Mouse (Mus musculus): Measurements from ENCODE around the gene Adora1. TPM values are rescaled to one million over a fixed set of nuclear protein-coding genes. Genes with fewer than 3 reads are reported as not detected.

Adora1 gene
- polyA plus RNA-seq, 1 experiment from 2014 or later, result 0.84 TPM

GRCm38 (mm10) chr1:134154121-134154520, 81.1 kb downstream of the Adora1 start:
- WGBS, result 86% methylated on average over 3 of the region's 3 CpGs
- ATAC-seq (replicated peaks; ENCODE audit: low FRiP score) (no peak), DNase-seq (ENCODE audit: low spot score) (no peak)
- H3K9ac ChIP-seq (ENCODE audit: low read length), result no peak overlapping the region
- H3K4me3 ChIP-seq (ENCODE audit: low read depth, low read length), result no peak overlapping the region
- no peaks in the 10 kb centered on the region for H3K4me1 ChIP-seq (replicated peaks; ENCODE audit: control insufficient read depth, insufficient read depth, low read length)
- no peak overlapping the region for H3K27ac ChIP-seq (ENCODE audit: low read depth, low read length)
- no peaks in the 10 kb centered on the region; the same call in 1 of the 2 replicates for H3K9me3 ChIP-seq (ENCODE audit: control insufficient read depth, low read length)
- no peaks in the 10 kb centered on the region for H3K27me3 ChIP-seq (ENCODE audit: control insufficient read depth, insufficient read depth, low read length)
- no peaks in the 10 kb centered on the region for H3K36me3 ChIP-seq (ENCODE audit: control insufficient read depth, insufficient read depth, low read length)
- H3K4me2 ChIP-seq (ENCODE audit: low read depth, low read length, severe bottlenecking), result no peak overlapping the region

- Histone ChIP-seq H3K4me3 (ENCODE audit: low read depth, low read length) (no peak overlapping the region), H3K4me1 (replicated peaks; ENCODE audit: control insufficient read depth, insufficient read depth, low read length) (no peaks in the 10 kb centered on the region), H3K36me3 (ENCODE audit: control insufficient read depth, insufficient read depth, low read length) (no peaks in the 10 kb centered on the region), H3K9me3 (ENCODE audit: control insufficient read depth, low read length) (no peaks in the 10 kb centered on the region; the same call in 1 of the 2 replicates), H3K27ac (ENCODE audit: low read depth, low read length) (no peak overlapping the region), H3K9ac (ENCODE audit: low read length) (no peak overlapping the region), H3K4me2 (ENCODE audit: low read depth, low read length, severe bottlenecking) (no peak overlapping the region), H3K27me3 (ENCODE audit: control insufficient read depth, insufficient read depth, low read length) (no peaks in the 10 kb centered on the region)
- ATAC-seq (replicated peaks; ENCODE audit: low FRiP score) (no peak), DNase-seq (ENCODE audit: low spot score) (no peak)
- WGBS, result 80% methylated on average over 21 of the region's 21 CpGs
These were observed 82.3 kb downstream of the Adora1 start for GRCm38 (mm10) chr1:134152626-134153590.

GRCm38 (mm10) chr1:134151655-134152412, 83.4 kb downstream of the Adora1 start:
- DNase-seq (ENCODE audit: low spot score), result peak; percentile 91
- Histone ChIP-seq H3K4me1 (replicated peaks; ENCODE audit: control insufficient read depth, insufficient read depth, low read length) (no peaks in the 10 kb centered on the region), H3K9ac (ENCODE audit: low read length) (no peak overlapping the region)

GRCm38 (mm10) chr1:134150745-134151144, 84.5 kb downstream of the Adora1 start:
- no peak for ATAC-seq (replicated peaks; ENCODE audit: low FRiP score)
- Histone ChIP-seq H3K27me3 (ENCODE audit: control insufficient read depth, insufficient read depth, low read length) (no peaks in the 10 kb centered on the region), H3K4me3 (ENCODE audit: low read depth, low read length) (no peak overlapping the region), H3K27ac (ENCODE audit: low read depth, low read length) (no peak overlapping the region), H3K4me2 (ENCODE audit: low read depth, low read length, severe bottlenecking) (no peak overlapping the region), H3K4me1 (replicated peaks; ENCODE audit: control insufficient read depth, insufficient read depth, low read length) (no peaks in the 10 kb centered on the region), H3K36me3 (ENCODE audit: control insufficient read depth, insufficient read depth, low read length) (no peaks in the 10 kb centered on the region), H3K9ac (ENCODE audit: low read length) (no peak overlapping the region), H3K9me3 (ENCODE audit: control insufficient read depth, low read length) (no peaks in the 10 kb centered on the region; the same call in 1 of the 2 replicates)
- 90% methylated on average over 9 of the region's 9 CpGs for WGBS
- no peak for DNase-seq (ENCODE audit: low spot score)

More at GRCm38 (mm10) chr1:134151655-134152412, 83.4 kb downstream of the Adora1 start:
- peak; percentile 79 for ATAC-seq (replicated peaks; ENCODE audit: low FRiP score)
- WGBS, result 37% methylated on average over 13 of the region's 13 CpGs
- Histone ChIP-seq H3K27me3 (ENCODE audit: control insufficient read depth, insufficient read depth, low read length) (no peaks in the 10 kb centered on the region), H3K4me3 (ENCODE audit: low read depth, low read length) (no peak overlapping the region), H3K36me3 (ENCODE audit: control insufficient read depth, insufficient read depth, low read length) (no peaks in the 10 kb centered on the region), H3K9me3 (ENCODE audit: control insufficient read depth, low read length) (no peaks in the 10 kb centered on the region; the same call in 1 of the 2 replicates), H3K27ac (ENCODE audit: low read depth, low read length) (no peak overlapping the region), H3K4me2 (ENCODE audit: low read depth, low read length, severe bottlenecking) (no peak overlapping the region)

- no peak overlapping the region for H3K4me3 ChIP-seq (ENCODE audit: low read depth, low read length)
- no peak overlapping the region for H3K27ac ChIP-seq (ENCODE audit: low read depth, low read length)
- H3K4me1 ChIP-seq (replicated peaks; ENCODE audit: control insufficient read depth, insufficient read depth, low read length), result no peaks in the 10 kb centered on the region
- 72% methylated on average over 8 of the region's 8 CpGs for WGBS
- H3K9ac ChIP-seq (ENCODE audit: low read length), result no peak overlapping the region
- no peaks in the 10 kb centered on the region for H3K27me3 ChIP-seq (ENCODE audit: control insufficient read depth, insufficient read depth, low read length)
- no peak overlapping the region for H3K4me2 ChIP-seq (ENCODE audit: low read depth, low read length, severe bottlenecking)
- H3K9me3 ChIP-seq (ENCODE audit: control insufficient read depth, low read length), result no peaks in the 10 kb centered on the region; the same call in 1 of the 2 replicates
- H3K36me3 ChIP-seq (ENCODE audit: control insufficient read depth, insufficient read depth, low read length), result no peaks in the 10 kb centered on the region
- DNase-seq (ENCODE audit: low spot score) (no peak), ATAC-seq (replicated peaks; ENCODE audit: low FRiP score) (no peak)
These were observed 85.2 kb downstream of the Adora1 start for GRCm38 (mm10) chr1:134150076-134150475.

Other genes with a start within 250 kb of the Adora1 start
- 2.2 and 3.6 TPM in 2 replicates for gene Fmod, start 198.2 kb downstream of the Adora1 start, polyA plus RNA-seq (2014; fragmentation: Nextera tagmentation; extraction: Ambion mirVana)
- gene Btg2, start 156.3 kb downstream of the Adora1 start, polyA plus RNA-seq (2014; fragmentation: Nextera tagmentation; extraction: Ambion mirVana), result 110 TPM in 2 replicates
- gene Chit1, start 124.2 kb downstream of the Adora1 start, polyA plus RNA-seq (2014; fragmentation: Nextera tagmentation; extraction: Ambion mirVana), result not detected in 2 replicates
- 0.27 and 0.65 TPM in 2 replicates for gene Chil1, start 53.3 kb downstream of the Adora1 start, polyA plus RNA-seq (2014; fragmentation: Nextera tagmentation; extraction: Ambion mirVana)
- gene Mybph, start 42.0 kb downstream of the Adora1 start, polyA plus RNA-seq (2014; fragmentation: Nextera tagmentation; extraction: Ambion mirVana), result not detected in 2 replicates
- not detected in 2 replicates for gene Myog, start 54.6 kb upstream of the Adora1 start, polyA plus RNA-seq (2014; fragmentation: Nextera tagmentation; extraction: Ambion mirVana)
- 1.7 and 2.5 TPM in 2 replicates for gene Ppfia4, start 97.5 kb upstream of the Adora1 start, polyA plus RNA-seq (2014; fragmentation: Nextera tagmentation; extraction: Ambion mirVana)
- gene Tmem183a, start 126.5 kb upstream of the Adora1 start, polyA plus RNA-seq (2014; fragmentation: Nextera tagmentation; extraction: Ambion mirVana), result 133 and 145 TPM in 2 replicates
- gene 4933406M09Rik, start 150.5 kb upstream of the Adora1 start, polyA plus RNA-seq (2014; fragmentation: Nextera tagmentation; extraction: Ambion mirVana), result not detected in 2 replicates
- 24.5 and 25.8 TPM in 2 replicates for gene Cyb5r1, start 170.1 kb upstream of the Adora1 start, polyA plus RNA-seq (2014; fragmentation: Nextera tagmentation; extraction: Ambion mirVana)
- gene Adipor1, start 179.9 kb upstream of the Adora1 start, polyA plus RNA-seq (2014; fragmentation: Nextera tagmentation; extraction: Ambion mirVana), result 77.0 and 77.8 TPM in 2 replicates
- gene Klhl12, start 220.1 kb upstream of the Adora1 start, polyA plus RNA-seq (2014; fragmentation: Nextera tagmentation; extraction: Ambion mirVana), result 34.1 and 36.3 TPM in 2 replicates